Mouse (Mus musculus) heart, adult 2 months (tissue): ENCODE measurements around the gene Gns. TPM values are rescaled to one million over a fixed set of nuclear protein-coding genes. Genes with fewer than 3 reads are reported as not detected.

Experiments used
- DNase-seq, 2 experiments: peaks; one replicate each; pipeline ENCODE4 v3.0.0; 2021
- H3K27ac ChIP-seq: fragments of 200-600 bp; 2 replicates; pipeline ENCODE4 v1.8.1; 2022
- H3K27me3 ChIP-seq: fragments of 200-500 bp; 2 replicates; pipeline ENCODE4 v1.6.1; 2012; ENCODE audit warnings: mild to moderate bottlenecking, low read length, inconsistent platforms, mixed read lengths; ENCODE audit not compliant: control insufficient read depth, insufficient read depth
- H3K36me3 ChIP-seq: fragments of 200-500 bp; 2 replicates; pipeline ENCODE4 v1.6.1; 2012; ENCODE audit warnings: low read length, inconsistent platforms; ENCODE audit not compliant: control insufficient read depth, insufficient read depth
- H3K4me1 ChIP-seq: fragments of 200-500 bp; 2 replicates; pipeline ENCODE4 v1.6.1; 2011; ENCODE audit warnings: low read length; ENCODE audit not compliant: control insufficient read depth, insufficient read depth
- H3K4me3 ChIP-seq: fragments of 200-600 bp; 2 replicates; pipeline ENCODE4 v1.8.1; 2022
- H3K79me2 ChIP-seq: fragments of 200-500 bp; replicated peaks from 2 replicates; pipeline ENCODE4 v1.6.1; 2012; ENCODE audit warnings: mild to moderate bottlenecking, inconsistent platforms, low read length, moderate library complexity, mixed read lengths; ENCODE audit not compliant: control insufficient read depth, insufficient read depth
- H3K9ac ChIP-seq: fragments of 200-500 bp; 2 replicates; pipeline ENCODE4 v1.6.1; 2012; ENCODE audit warnings: low read depth, mild to moderate bottlenecking, control low read depth, inconsistent platforms, low read length, mixed read lengths
- CTCF ChIP-seq: fragments of 200-600 bp; IDR thresholded peaks from 2 replicates; pipeline ENCODE4 v1.8.1; 2022; ENCODE audit warnings: antibody characterized with exemption, mild to moderate bottlenecking, moderate library complexity
- EP300 ChIP-seq: fragments of 200-500 bp; IDR thresholded peaks from 2 replicates; pipeline ENCODE4 v1.6.1; 2011; ENCODE audit warnings: low read depth, low read length, control low read depth; ENCODE audit not compliant: insufficient read depth
- POLR2A ChIP-seq: fragments of 200-500 bp; IDR thresholded peaks from 2 replicates; pipeline ENCODE4 v1.6.1; 2011; ENCODE audit warnings: mild to moderate bottlenecking, low read depth, low read length, control low read depth; ENCODE audit not compliant: insufficient read depth
- WGBS: fragments of 180-500 bp; shearing (Covaris S2); methylation state at CpG from one replicate; pipeline ENCODE4 v1.1.7; 2018; 5-methylcytosine and 5-hydroxymethylcytosine counted together
- intact Hi-C: fragments of 180-260 bp; cut with DNase I; formaldehyde crosslinking; loops from one replicate; pipeline ENCODE4 v1.15.1; 2025
- polyA plus RNA-seq: library from polyadenylated mRNA; depleted of rRNA; stranded (reverse); fragments of >200 nt; gene quantifications from 2 replicates; pipeline ENCODE4 v1.2.3, GENCODE M21; 2012
- total RNA-seq, 2 experiments: library from RNA; stranded (reverse); gene quantifications; 2 replicates each; pipeline ENCODE4 v1.2.3; 2021

Gene Gns
- total and polyA plus RNA-seq, 3 experiments: 45.5 to 92.2 (median 82.1) TPM

DNA sequence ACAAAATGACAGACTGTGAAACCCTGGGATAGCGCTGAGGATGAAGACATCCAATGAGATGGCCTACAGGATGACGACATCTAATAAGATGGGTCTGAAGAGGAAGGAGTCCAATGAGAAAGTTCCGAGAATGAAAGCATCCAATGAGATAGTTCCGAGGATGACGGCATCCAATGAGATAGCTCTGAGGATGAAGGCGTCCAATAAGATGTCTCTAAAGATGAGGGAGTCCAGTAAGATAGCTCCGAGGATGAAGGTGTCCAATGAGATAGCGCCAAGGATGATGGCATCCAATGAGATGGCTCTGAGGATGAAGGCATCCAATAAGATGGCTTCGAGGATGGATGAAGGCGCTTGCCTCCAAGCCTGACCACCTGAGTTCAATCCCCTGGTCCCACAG is 22.6 kb upstream of the Gns start:
- peaks cover 2% of the 10 kb centered on the region for H3K4me1 ChIP-seq

DNA sequence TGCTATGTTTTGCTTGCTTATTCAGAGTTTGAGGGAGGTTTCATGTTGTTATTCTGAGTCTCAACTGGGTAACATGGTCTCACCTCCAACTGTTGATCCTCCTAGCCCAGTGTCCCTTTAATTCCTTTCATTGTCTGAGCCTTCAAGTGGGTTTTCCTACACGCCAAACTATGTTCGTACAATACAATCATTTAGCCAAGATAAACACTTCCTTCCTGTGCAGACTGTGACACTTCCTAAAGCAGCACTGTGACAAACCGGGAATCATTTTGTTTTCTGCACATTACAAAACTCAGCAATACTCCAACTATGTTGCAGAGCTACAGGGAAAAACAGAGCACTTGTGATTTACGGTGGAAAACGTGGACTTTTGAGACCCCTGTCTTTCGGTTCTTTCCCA is 21.0 kb upstream of the Gns start:
- intact Hi-C loops: no loop called here
- TF ChIP-seq CTCF (no peak), EP300 (no peak), POLR2A (no peak)
- Histone ChIP-seq H3K27me3 (no peaks in the 10 kb centered on the region), H3K27ac (no peak overlapping the region; the same call in 1 of the 2 replicates), H3K36me3 (no peaks in the 10 kb centered on the region), H3K4me3 (no peak overlapping the region), H3K4me1 (peaks cover 2% of the 10 kb centered on the region), H3K79me2 (no peaks in the 10 kb centered on the region), H3K9ac (no peak overlapping the region)
- no peak for DNase-seq
- 29% methylated on average over 6 of the region's 6 CpGs for WGBS

More for the DNA sequence above, 22.6 kb upstream of the Gns start:
- Histone ChIP-seq H3K79me2 (no peaks in the 10 kb centered on the region), H3K27ac (no peak overlapping the region), H3K27me3 (no peaks in the 10 kb centered on the region), H3K9ac (no peak overlapping the region), H3K36me3 (no peaks in the 10 kb centered on the region), H3K4me3 (no peak overlapping the region)
- no peak for DNase-seq
- WGBS: 95% methylated on average over 10 of the region's 10 CpGs
- intact Hi-C loops: no loop called here
- no peak for TF ChIP-seq POLR2A
- TF ChIP-seq EP300: no peak
- TF ChIP-seq CTCF: no peak

DNA sequence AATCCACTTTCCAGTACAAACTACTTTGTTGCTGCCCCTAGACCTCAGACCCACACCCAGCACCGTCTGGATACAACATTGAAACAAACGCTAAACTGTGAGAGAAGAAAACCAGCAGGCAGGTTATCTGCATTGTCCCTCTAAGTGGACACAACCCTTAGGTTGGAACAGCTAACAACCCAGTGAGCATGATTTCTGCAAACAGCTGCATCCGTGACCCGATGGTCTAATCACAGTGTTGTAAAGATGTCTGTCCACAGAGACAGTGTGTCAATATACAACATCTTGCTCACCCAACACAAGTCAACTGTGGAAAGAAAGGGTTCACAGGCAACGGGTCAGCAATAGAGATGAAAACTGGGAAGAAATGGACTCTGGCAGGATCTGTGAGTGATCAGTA is 15.6 kb upstream of the Gns start:
- H3K79me2 ChIP-seq: no peaks in the 10 kb centered on the region
- no peak for DNase-seq
- H3K4me3 ChIP-seq: no peak overlapping the region
- peak overlapping the region; percentile 3; the same call in 1 of the 2 replicates for H3K27ac ChIP-seq
- WGBS: 43% methylated on average over 5 of the region's 5 CpGs
- H3K27me3 ChIP-seq: no peaks in the 10 kb centered on the region
- no peaks in the 10 kb centered on the region for H3K36me3 ChIP-seq
- peaks cover 3% of the 10 kb centered on the region for H3K4me1 ChIP-seq
- H3K9ac ChIP-seq: no peak overlapping the region
- TF ChIP-seq EP300 (no peak), POLR2A (no peak), CTCF (no peak)
- intact Hi-C loops: no loop called here

DNA sequence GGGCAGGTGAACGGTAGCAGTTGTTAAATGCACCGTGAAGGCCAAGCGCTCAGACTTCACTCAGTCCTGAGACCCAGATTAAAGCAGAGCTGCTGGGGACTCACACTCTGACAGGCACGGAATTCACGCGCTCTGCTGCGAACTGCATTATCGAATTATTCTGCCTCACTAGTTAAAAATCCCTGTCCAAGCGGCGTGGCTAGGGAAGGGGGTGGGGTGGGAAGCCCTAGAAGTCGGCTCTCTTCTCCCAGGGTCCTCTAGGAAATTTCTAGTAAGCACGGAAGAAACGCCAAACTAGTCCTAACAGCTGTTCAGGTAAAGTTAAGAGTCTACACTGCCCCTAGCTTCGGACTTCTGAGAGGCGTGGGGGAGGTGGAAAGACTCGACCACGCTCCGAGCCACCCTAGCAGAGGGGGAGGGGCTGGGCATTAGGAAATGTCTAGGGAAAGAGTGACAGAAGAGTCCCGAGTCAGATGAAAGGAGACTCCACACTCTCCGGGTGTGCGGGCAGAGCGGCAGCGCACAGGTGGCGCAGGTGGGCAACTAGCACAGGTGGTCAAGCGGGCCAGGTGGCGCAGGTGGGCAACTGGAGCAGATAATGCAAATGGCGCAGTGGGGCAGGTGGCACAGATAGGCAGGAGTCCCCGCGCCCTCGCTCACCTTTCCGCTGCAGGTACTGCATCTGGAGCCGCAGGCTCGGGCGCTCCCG is 14.4 kb upstream of the Gns start:
- no peaks in the 10 kb centered on the region for H3K27me3 ChIP-seq
- H3K27ac ChIP-seq: peak overlapping the region; percentile 3; the same call in 1 of the 2 replicates
- H3K36me3 ChIP-seq: no peaks in the 10 kb centered on the region
- no peaks in the 10 kb centered on the region for H3K79me2 ChIP-seq
- H3K4me3 ChIP-seq: peak overlapping the region; percentile 81
- peak overlapping the region; percentile 78 for H3K9ac ChIP-seq
- 0 out of 2 replicates have a peak, but pooled peaks have one; percentile 7 for TF ChIP-seq CTCF
- no peak for TF ChIP-seq POLR2A
- intact Hi-C loops: no loop called here
- 14% methylated on average over 35 of the region's 35 CpGs for WGBS
- peak in 1 of 2 experiments; percentile 37 for DNase-seq
- peaks cover 3% of the 10 kb centered on the region for H3K4me1 ChIP-seq

DNA sequence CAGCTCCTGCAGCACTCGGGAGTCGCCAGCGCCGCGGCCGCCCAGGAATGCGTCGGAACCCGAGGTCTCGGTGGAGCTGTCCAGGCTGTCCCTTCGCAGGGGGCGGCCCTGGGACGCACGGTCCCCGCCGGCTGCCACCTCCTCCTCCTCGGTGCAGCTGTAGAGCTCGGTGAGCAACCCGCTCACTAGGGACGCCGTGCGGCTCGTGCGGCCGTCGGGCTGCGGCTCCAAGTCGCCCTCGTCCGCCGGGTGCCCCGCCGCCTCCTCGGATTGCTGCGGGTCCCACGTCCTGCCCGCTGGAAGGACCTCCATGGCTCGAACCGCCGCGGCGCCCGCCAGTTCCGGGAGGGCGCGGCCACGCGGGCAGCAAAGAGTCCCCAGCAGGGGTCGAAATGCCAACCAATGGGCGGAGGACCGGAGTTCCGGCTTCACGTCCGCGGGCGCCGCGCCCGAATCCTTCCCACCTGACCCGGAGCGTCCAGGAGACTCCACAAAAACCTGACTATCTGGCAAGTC is 13.8 kb upstream of the Gns start, which contains the start of gene Tbc1d30:
Gene Tbc1d30, minus strand, starts transcription at position 213 of the 516 bp plus-strand sequence.
- peak within 1 kb of the TSS; percentile 81 for H3K4me3 ChIP-seq
- peak; percentile 77 to 81 for DNase-seq
- peak within 1 kb of the TSS; percentile 78 for H3K9ac ChIP-seq
- H3K4me1 ChIP-seq: peaks cover 3% of the 10 kb centered on the region
- peak; percentile 43 for TF ChIP-seq CTCF
- no peak for TF ChIP-seq POLR2A
- no peaks in the 10 kb centered on the region for H3K79me2 ChIP-seq
- intact Hi-C loops: no loop called here
- no peaks in the 10 kb centered on the region for H3K27me3 ChIP-seq
- H3K27ac ChIP-seq: peak within 1 kb of the TSS; percentile 3
- under 1% methylated on average over 59 of the region's 61 CpGs for WGBS
- no peaks in the 10 kb centered on the region for H3K36me3 ChIP-seq

DNA sequence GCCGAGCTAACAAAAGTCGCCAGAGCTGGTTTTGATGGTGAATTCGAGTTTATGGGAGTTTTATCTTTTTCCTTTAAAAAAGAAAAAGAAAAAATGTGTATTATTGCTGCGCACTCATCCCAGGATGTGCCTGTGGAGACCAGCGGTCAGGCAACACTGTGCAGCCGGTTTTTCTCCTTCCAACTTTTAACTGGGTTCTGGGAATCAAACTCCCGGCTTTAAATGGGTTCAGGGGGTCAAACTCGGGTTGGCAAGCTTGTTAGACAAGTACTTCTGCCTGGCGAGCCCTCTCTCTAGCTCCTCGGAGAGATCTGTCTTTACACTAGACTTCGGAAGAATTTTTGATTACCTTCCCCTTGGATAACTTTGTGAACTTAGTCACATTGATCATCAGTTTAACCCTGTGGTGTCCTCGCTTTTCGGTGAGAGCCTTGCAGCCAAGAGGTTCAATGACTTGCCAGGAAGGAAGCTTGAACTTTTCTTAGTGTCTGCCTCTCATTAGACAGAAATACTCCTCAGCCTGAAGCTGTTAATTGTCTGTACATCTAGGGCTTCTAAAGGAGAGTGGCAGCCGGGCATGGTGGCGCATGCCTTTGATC is 13.1 kb upstream of the Gns start:
- WGBS: 40% methylated on average over 15 of the region's 15 CpGs
- Histone ChIP-seq H3K27me3 (no peaks in the 10 kb centered on the region), H3K4me1 (peaks cover 3% of the 10 kb centered on the region), H3K9ac (no peak overlapping the region), H3K27ac (peak overlapping the region; percentile 3; the same call in 1 of the 2 replicates), H3K4me3 (peak overlapping the region; percentile 81), H3K36me3 (no peaks in the 10 kb centered on the region), H3K79me2 (no peaks in the 10 kb centered on the region)
- DNase-seq: no peak
- intact Hi-C loops: no loop called here
- TF ChIP-seq POLR2A: no peak
- TF ChIP-seq CTCF: no peak
- no peak for TF ChIP-seq EP300
